Mouse (Mus musculus): ENCODE measurements around the gene Olfr1406. TPM values are rescaled to one million over a fixed set of nuclear protein-coding genes. Genes with fewer than 3 reads are reported as not detected.
"Not testable (repeated sequence)": the region's sequence is repeated elsewhere in the genome, so short reads cannot be mapped to it uniquely, and the experiment has no call there.

The Olfr1406 gene
- not detected in 2 replicates for total RNA-seq (2014; rRNA removed)
- not detected in 2 replicates for polyA plus RNA-seq (2015; fragmentation: Nextera tagmentation; extraction: Ambion mirVana)

DNA sequence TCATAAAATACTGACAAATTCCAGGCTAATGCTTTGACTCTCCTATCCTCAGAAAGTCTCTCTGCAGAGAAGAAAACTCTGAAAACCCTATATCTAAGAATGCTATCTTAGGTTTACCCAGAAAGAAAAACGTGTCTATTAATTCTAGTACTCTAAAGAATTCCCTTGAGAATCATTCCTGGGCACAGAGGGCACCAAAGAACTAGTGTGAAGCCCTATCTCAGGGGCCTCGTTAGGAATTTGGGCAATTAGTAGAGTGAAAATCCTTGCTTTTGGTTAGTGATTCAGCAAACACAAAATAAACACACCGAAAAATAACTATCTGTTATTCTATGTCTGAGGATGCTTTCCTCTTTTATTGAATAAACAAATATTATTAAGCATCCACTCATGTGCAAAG, at the start of gene Olfr1406:
Olfr1406 (minus strand) TSS at position 101 of the 400 bp plus-strand sequence.
- WGBS = 64% methylated on average over 3 of the region's 3 CpGs
- DNase-seq (ENCODE audit: low spot score) = no peak
- TF ChIP-seq CTCF (IDR thresholded peaks at IDR 0.05) = no peak
- Histone ChIP-seq H3K9me3 (ENCODE audit: low read length) (no peaks in the 10 kb centered on the region), H3K36me3 (ENCODE audit: insufficient read depth, low read length) (no peaks in the 10 kb centered on the region), H3K4me3 (ENCODE audit: low read depth, low read length) (no peak within 1 kb of the TSS), H3K4me2 (ENCODE audit: low read depth, low read length, poor library complexity, severe bottlenecking) (no peak within 1 kb of the TSS), H3K27ac (ENCODE audit: low read depth, low read length) (no peak within 1 kb of the TSS), H3K27me3 (ENCODE audit: insufficient read depth, low read length) (no peaks in the 10 kb centered on the region), H3K9ac (replicated peaks; ENCODE audit: low read length, poor library complexity, severe bottlenecking) (no peak within 1 kb of the TSS), H3K4me1 (ENCODE audit: insufficient read depth, low read length) (no peaks in the 10 kb centered on the region)
- ATAC-seq (ENCODE audit: low FRiP score) = no peak

DNA sequence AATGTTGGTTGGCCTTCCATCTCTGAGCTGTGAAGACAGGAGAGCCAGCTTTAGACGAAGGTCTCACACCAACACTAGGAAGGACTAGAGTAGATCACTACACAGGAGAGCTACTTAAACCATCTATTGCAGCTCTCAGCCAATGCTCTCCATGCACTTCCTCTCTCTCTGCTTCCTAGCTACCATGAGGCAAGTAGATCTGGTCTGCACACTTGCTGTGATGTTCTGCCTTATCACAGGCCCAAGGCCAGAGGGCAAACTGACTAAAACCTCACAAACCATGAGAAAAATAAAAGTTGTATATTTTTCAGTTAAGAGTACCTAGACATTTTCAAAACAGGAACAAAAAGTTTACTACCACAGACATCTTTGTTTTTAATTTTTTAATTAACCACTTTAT, 46.6 kb upstream of the Olfr1406 start:
- H3K9ac ChIP-seq (replicated peaks; ENCODE audit: low read length, poor library complexity, severe bottlenecking); DNase-seq (ENCODE audit: low spot score); H3K4me2 ChIP-seq (ENCODE audit: low read depth, low read length, poor library complexity, severe bottlenecking); H3K4me1 ChIP-seq (ENCODE audit: insufficient read depth, low read length); H3K9me3 ChIP-seq (ENCODE audit: low read length); H3K27ac ChIP-seq (ENCODE audit: low read depth, low read length); H3K36me3 ChIP-seq (ENCODE audit: insufficient read depth, low read length); ATAC-seq (ENCODE audit: low FRiP score); H3K4me3 ChIP-seq (ENCODE audit: low read depth, low read length); H3K27me3 ChIP-seq (ENCODE audit: insufficient read depth, low read length): not testable (repeated sequence)
- WGBS = 91% methylated on average over 1 of the region's 1 CpGs

DNA sequence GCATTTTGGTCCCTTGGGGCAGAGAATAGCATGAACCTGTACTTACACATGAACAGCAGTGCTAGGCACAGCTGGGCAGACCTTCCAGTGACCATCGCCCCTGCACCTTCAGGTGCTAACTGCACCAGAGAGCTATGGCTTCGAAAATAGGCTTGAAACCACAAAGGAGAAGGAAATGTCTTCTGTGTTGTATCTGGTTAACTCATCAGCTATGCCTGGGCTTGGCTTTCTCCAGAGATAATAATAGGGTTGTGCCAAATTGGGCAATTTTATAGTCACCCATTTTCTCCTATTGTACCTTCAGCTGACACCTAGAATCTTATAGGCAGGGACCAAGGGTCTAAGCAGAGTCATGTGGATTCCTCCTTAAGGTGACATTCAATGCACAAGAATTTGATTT, 36.6 kb upstream of the Olfr1406 start, which contains the start of gene Fcer1a:
Fcer1a (minus strand) TSS at position 134 of the 400 bp plus-strand sequence.
- ATAC-seq (ENCODE audit: low FRiP score) = no peak
- H3K9ac ChIP-seq (replicated peaks; ENCODE audit: low read length, poor library complexity, severe bottlenecking) = no peak within 1 kb of the TSS
- no peak for DNase-seq (ENCODE audit: low spot score)
- H3K27ac ChIP-seq (ENCODE audit: low read depth, low read length) = no peak within 1 kb of the TSS
- no peak within 1 kb of the TSS for H3K4me3 ChIP-seq (ENCODE audit: low read depth, low read length)
- TF ChIP-seq CTCF (IDR thresholded peaks at IDR 0.05) = no peak
- 74% methylated on average over 2 of the region's 2 CpGs for WGBS
- H3K27me3 ChIP-seq (ENCODE audit: insufficient read depth, low read length) = no peaks in the 10 kb centered on the region
- no peaks in the 10 kb centered on the region for H3K4me1 ChIP-seq (ENCODE audit: insufficient read depth, low read length)
- no peaks in the 10 kb centered on the region for H3K9me3 ChIP-seq (ENCODE audit: low read length)
- no peaks in the 10 kb centered on the region for H3K36me3 ChIP-seq (ENCODE audit: insufficient read depth, low read length)
- H3K4me2 ChIP-seq (ENCODE audit: low read depth, low read length, poor library complexity, severe bottlenecking) = no peak within 1 kb of the TSS

DNA sequence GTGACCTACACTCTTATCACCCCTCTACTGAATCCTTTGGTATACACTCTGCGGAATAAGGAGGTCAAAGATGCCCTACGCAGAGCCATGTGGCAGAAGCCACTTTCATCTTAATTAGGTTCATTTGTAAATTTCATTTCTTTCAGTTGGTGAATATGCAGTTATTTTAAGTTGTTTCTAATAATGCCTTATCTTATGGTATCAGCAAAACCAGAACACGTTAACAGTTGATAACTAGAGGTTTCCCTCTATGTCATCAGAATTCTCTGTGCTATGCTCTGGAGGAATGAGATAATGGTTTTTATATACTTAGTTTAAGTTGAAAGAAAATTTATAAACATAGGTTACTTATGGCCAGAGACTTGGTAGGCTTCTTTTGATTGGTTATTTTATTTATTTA, 26.0 kb upstream of the Olfr1406 start:
- no peak for TF ChIP-seq CTCF (IDR thresholded peaks at IDR 0.05)
- Histone ChIP-seq H3K4me1 (ENCODE audit: insufficient read depth, low read length) (no peaks in the 10 kb centered on the region), H3K4me3 (ENCODE audit: low read depth, low read length) (no peak overlapping the region), H3K9ac (replicated peaks; ENCODE audit: low read length, poor library complexity, severe bottlenecking) (no peak overlapping the region), H3K27me3 (ENCODE audit: insufficient read depth, low read length) (no peaks in the 10 kb centered on the region), H3K27ac (ENCODE audit: low read depth, low read length) (no peak overlapping the region), H3K36me3 (ENCODE audit: insufficient read depth, low read length) (no peaks in the 10 kb centered on the region), H3K9me3 (ENCODE audit: low read length) (no peaks in the 10 kb centered on the region), H3K4me2 (ENCODE audit: low read depth, low read length, poor library complexity, severe bottlenecking) (no peak overlapping the region)
- DNase-seq (ENCODE audit: low spot score) = no peak
- ATAC-seq (ENCODE audit: low FRiP score) = no peak
- 93% methylated on average over 3 of the region's 3 CpGs for WGBS

DNA sequence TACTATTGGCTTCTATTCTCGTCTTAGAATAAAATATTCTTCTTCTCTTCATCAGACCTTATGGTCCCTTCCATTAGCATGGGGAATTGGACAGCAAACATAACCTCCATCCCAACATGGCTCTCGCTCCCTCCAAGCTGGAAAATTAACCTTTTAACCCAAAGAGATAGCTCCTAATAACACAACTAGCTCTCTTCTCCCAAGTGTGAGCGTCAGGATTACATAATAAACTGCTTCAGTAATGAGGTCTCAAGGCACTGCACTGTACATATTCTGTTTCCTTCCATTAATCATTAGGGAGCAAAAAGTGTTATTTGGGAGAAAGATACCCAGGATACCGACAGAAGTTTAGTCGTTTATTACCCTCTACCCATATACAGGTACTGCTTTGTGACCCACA, 21.7 kb upstream of the Olfr1406 start, which contains the start of gene Olfr1404:
Olfr1404 (plus strand) TSS at position 301 of the 400 bp plus-strand sequence.
- Histone ChIP-seq H3K4me1 (ENCODE audit: insufficient read depth, low read length) (no peaks in the 10 kb centered on the region), H3K4me3 (ENCODE audit: low read depth, low read length) (no peak within 1 kb of the TSS), H3K27ac (ENCODE audit: low read depth, low read length) (no peak within 1 kb of the TSS), H3K36me3 (ENCODE audit: insufficient read depth, low read length) (no peaks in the 10 kb centered on the region), H3K9ac (replicated peaks; ENCODE audit: low read length, poor library complexity, severe bottlenecking) (no peak within 1 kb of the TSS), H3K27me3 (ENCODE audit: insufficient read depth, low read length) (no peaks in the 10 kb centered on the region), H3K4me2 (ENCODE audit: low read depth, low read length, poor library complexity, severe bottlenecking) (no peak within 1 kb of the TSS), H3K9me3 (ENCODE audit: low read length) (0 out of 2 replicates have a peak, but pooled peaks cover 4% of the 10 kb centered on the region)
- ATAC-seq (ENCODE audit: low FRiP score) = no peak
- no peak for DNase-seq (ENCODE audit: low spot score)
- 88% methylated on average over 5 of the region's 5 CpGs for WGBS
- TF ChIP-seq CTCF (IDR thresholded peaks at IDR 0.05) = no peak

DNA sequence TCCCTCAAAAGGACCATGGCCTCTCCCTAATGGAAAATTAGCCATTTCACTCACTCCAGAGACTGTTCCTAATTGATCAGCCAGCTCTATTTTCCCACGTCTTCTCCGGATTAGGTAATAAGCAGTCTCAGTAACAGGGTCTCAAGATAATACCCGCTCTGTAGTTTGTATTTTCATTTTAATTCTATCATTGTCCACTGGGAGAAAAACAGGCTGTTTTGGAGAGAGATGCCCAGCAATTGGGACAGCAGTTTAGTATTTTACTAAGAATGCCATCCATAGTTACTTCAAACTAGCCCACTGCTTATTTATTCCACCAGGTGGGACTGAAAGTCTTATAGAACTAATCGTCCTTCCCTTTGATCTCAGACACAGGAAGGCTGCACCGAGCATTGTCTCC, 7.1 kb upstream of the Olfr1406 start, which contains the start of gene Olfr218:
Olfr218 (plus strand) TSS at position 301 of the 400 bp plus-strand sequence.
- H3K9me3 ChIP-seq (ENCODE audit: low read length) = no peaks in the 10 kb centered on the region
- DNase-seq (ENCODE audit: low spot score) = no peak
- WGBS = 67% methylated on average over 5 of the region's 5 CpGs

More for the DNA sequence above, 7.1 kb upstream of the Olfr1406 start, which contains the start of gene Olfr218:
- Histone ChIP-seq H3K4me2 (ENCODE audit: low read depth, low read length, poor library complexity, severe bottlenecking) (no peak within 1 kb of the TSS), H3K9ac (replicated peaks; ENCODE audit: low read length, poor library complexity, severe bottlenecking) (no peak within 1 kb of the TSS), H3K27me3 (ENCODE audit: insufficient read depth, low read length) (no peaks in the 10 kb centered on the region), H3K4me1 (ENCODE audit: insufficient read depth, low read length) (no peaks in the 10 kb centered on the region), H3K27ac (ENCODE audit: low read depth, low read length) (no peak within 1 kb of the TSS), H3K36me3 (ENCODE audit: insufficient read depth, low read length) (no peaks in the 10 kb centered on the region), H3K4me3 (ENCODE audit: low read depth, low read length) (no peak within 1 kb of the TSS)
- ATAC-seq (ENCODE audit: low FRiP score) = no peak
- TF ChIP-seq CTCF (IDR thresholded peaks at IDR 0.05) = no peak

All from midbrain, postnatal 0 days (tissue).